Comparison of ENCODE assay signal across 26 mouse cellular contexts in the genomic region with DNA sequence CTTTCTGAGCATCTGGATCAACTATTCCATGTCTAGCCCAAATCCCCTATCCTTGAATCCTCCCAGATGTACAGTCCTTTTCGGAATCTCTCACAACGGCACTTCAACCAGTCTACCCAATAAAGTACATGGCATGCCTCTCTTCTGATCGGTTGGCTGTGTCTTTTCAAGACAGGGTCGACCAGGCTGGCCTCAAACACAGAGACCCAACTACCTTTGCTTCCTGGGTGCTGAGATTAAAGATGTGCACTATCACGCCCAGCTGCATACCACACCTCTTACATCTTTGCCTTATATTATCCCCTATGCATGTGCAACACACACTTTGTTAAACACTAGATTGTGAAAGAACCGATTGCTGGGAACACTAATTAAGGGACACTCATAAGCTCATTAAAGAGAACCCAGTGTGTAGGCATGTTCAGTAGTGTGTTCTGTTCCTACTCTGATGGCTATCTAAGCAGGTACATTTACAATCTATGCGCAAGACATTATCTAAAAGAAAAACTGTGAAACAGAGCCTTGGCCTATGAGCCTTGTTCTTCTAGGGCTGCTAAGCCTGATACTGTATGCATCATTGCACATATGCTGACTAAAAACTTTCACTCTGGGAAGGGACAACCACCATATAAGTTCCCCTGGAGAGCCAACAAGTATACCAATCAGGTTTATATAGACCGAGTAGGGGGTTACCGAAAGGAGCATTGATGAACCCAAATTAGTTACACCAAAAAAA. TPM values are rescaled to one million over a fixed set of nuclear protein-coding genes. Genes with fewer than 3 reads are reported as not detected.
DNase-seq lines count a peak whose midpoint lies in the region; ATAC-seq and TF ChIP-seq lines count a peak whose summit lies in the region.
"Had no signal": no experiment of that assay in that cellular context is flagged by ENCODE, and none has a peak within 500 bp of the region (broad histone marks: within the 10 kb centered on the region; RNA-seq: fewer than 3 reads in every experiment).

No protein-coding gene starts in this region.

- H3K9me3 ChIP-seq in midbrain, embryonic 11.5 days (ENCODE audit: control insufficient read depth, low read length) = no peaks in the 10 kb centered on the region
- no peaks in the 10 kb centered on the region for H3K9me3 ChIP-seq in midbrain, postnatal 0 days (ENCODE audit: low read length)
- H3K9me3 ChIP-seq: embryonic facial prominence, embryonic 10.5 days; forebrain, embryonic 10.5 days; hindbrain, embryonic 10.5 days; limb, embryonic 15.5 days; liver, embryonic 15.5 days; lung, embryonic 15.5 days had no signal

- TF ChIP-seq POLR2A in embryonic fibroblast, embryonic 13.5 days (IDR thresholded peaks at IDR 0.05; ENCODE audit: low read depth, low read length) = 0 out of 2 replicates have a peak, but pooled peaks have one; percentile 9

- H3K27ac ChIP-seq in midbrain, embryonic 11.5 days (ENCODE audit: low read depth, low read length) = no peak overlapping the region
- H3K27ac ChIP-seq in midbrain, postnatal 0 days (ENCODE audit: low read depth, low read length) = no peak overlapping the region
- peak overlapping the region; percentile 32; the same call in 1 of the 2 replicates for H3K27ac ChIP-seq in embryonic fibroblast, embryonic 13.5 days (ENCODE audit: insufficient read depth, low read length)
- H3K27ac ChIP-seq: embryonic facial prominence, embryonic 10.5 days; forebrain, embryonic 10.5 days; hindbrain, embryonic 10.5 days; hindbrain, postnatal 0 days; left cerebral cortex, adult 2 months; limb, embryonic 15.5 days; liver, embryonic 15.5 days; lung, embryonic 15.5 days; macrophage had no signal

- no peak overlapping the region for H3K4me2 ChIP-seq in midbrain, embryonic 11.5 days
- no peak overlapping the region for H3K4me2 ChIP-seq in midbrain, postnatal 0 days (ENCODE audit: low read depth, low read length, poor library complexity, severe bottlenecking)
- H3K4me2 ChIP-seq: heart, embryonic 11.5 days; limb, embryonic 15.5 days; liver, embryonic 15.5 days; lung, embryonic 15.5 days had no signal

- no peak overlapping the region for H3K4me3 ChIP-seq in midbrain, embryonic 11.5 days (ENCODE audit: low read depth, low read length)
- H3K4me3 ChIP-seq in midbrain, postnatal 0 days (ENCODE audit: low read depth, low read length) = no peak overlapping the region
- no peak overlapping the region for H3K4me3 ChIP-seq in embryonic fibroblast, embryonic 13.5 days (ENCODE audit: insufficient read depth, low read length)
- H3K4me3 ChIP-seq: embryonic facial prominence, embryonic 10.5 days; forebrain, embryonic 10.5 days; hindbrain, embryonic 10.5 days; left cerebral cortex, adult 2 months; limb, embryonic 15.5 days; liver, embryonic 15.5 days; lung, embryonic 15.5 days had no signal

- no peak for TF ChIP-seq CTCF in midbrain, postnatal 0 days (IDR thresholded peaks at IDR 0.05)
- no peak for TF ChIP-seq CTCF in embryonic fibroblast, embryonic 13.5 days (IDR thresholded peaks at IDR 0.05; ENCODE audit: borderline replicate concordance, insufficient read depth, low read length)

- H3K36me3 ChIP-seq in midbrain, embryonic 11.5 days (ENCODE audit: control insufficient read depth, insufficient read depth, low read length) = no peaks in the 10 kb centered on the region; the same call in 1 of the 2 replicates
- H3K36me3 ChIP-seq in midbrain, postnatal 0 days (ENCODE audit: insufficient read depth, low read length) = peaks cover 20% of the 10 kb centered on the region

- WGBS in midbrain, embryonic 11.5 days = 93% methylated on average over 9 of the region's 9 CpGs
- 93% methylated on average over 9 of the region's 9 CpGs for WGBS in midbrain, postnatal 0 days

- DNase-seq in midbrain, embryonic 11.5 days (ENCODE audit: low spot score, missing footprints) = peak; percentile 72
- DNase-seq in midbrain, postnatal 0 days (ENCODE audit: low spot score) = no peak
- no peak for DNase-seq in adrenal gland, postnatal 4 days (ENCODE audit: low spot score in 2 of 2)
- DNase-seq in cerebellum, adult 18-20 months = no peak
- no peak for DNase-seq in cerebellum, postnatal 10 days
- DNase-seq: adrenal gland, postnatal 10 days; cerebellum, adult 9-10 months; gastrocnemius, postnatal 10 days; kidney, adult 8-10 months; kidney, postnatal 36 days; layer of hippocampus, adult 9-11 months; left cerebral cortex, postnatal 4 days had no signal

- no peaks in the 10 kb centered on the region for H3K27me3 ChIP-seq in midbrain, embryonic 11.5 days (ENCODE audit: control insufficient read depth, insufficient read depth, low read length)
- no peaks in the 10 kb centered on the region for H3K27me3 ChIP-seq in midbrain, postnatal 0 days (ENCODE audit: insufficient read depth, low read length)
- H3K27me3 ChIP-seq: limb, embryonic 15.5 days; liver, embryonic 15.5 days; lung, embryonic 15.5 days had no signal

- ATAC-seq in midbrain, embryonic 11.5 days (ENCODE audit: low FRiP score) = no peak
- no peak for ATAC-seq in midbrain, postnatal 0 days (ENCODE audit: low FRiP score)
- ATAC-seq in monocyte, adult 5-6 weeks (replicated peaks; ENCODE audit: insufficient number of reproducible peaks, low FRiP score, low TSS enrichment, poor library complexity, severe bottlenecking) = 0 out of 2 replicates have a peak, but pooled peaks have one; percentile 19
- ATAC-seq: forebrain, embryonic 16.5 days; hindbrain, postnatal 0 days; midbrain, embryonic 16.5 days had no signal

- H3K9ac ChIP-seq in midbrain, embryonic 11.5 days (ENCODE audit: low read length) = no peak overlapping the region
- no peak overlapping the region for H3K9ac ChIP-seq in midbrain, postnatal 0 days (replicated peaks; ENCODE audit: low read length, poor library complexity, severe bottlenecking)
- H3K9ac ChIP-seq: limb, embryonic 15.5 days; liver, embryonic 15.5 days; lung, embryonic 15.5 days had no signal

- H3K4me1 ChIP-seq in midbrain, embryonic 11.5 days (ENCODE audit: control insufficient read depth, insufficient read depth, low read length) = no peaks in the 10 kb centered on the region
- H3K4me1 ChIP-seq in midbrain, postnatal 0 days (ENCODE audit: insufficient read depth, low read length) = no peaks in the 10 kb centered on the region
- no peaks in the 10 kb centered on the region; the same call in 1 of the 2 replicates for H3K4me1 ChIP-seq in embryonic fibroblast, embryonic 13.5 days (ENCODE audit: control insufficient read depth, insufficient read depth, low read length)
- H3K4me1 ChIP-seq: forebrain, embryonic 10.5 days; hindbrain, embryonic 10.5 days; liver, embryonic 15.5 days had no signal

RNA-seq across cellular contexts. Expression of a gene that starts 28.8 kb away (rescaled TPM):
- polyA plus RNA-seq in midbrain, embryonic 11.5 days (2014; fragmentation: Nextera tagmentation; extraction: Ambion mirVana) = 1.3 and 1.8 TPM in 2 replicates
- 2.6 and 3.2 TPM in 2 replicates for total RNA-seq in midbrain, postnatal 0 days (2014; rRNA removed)
- polyA plus RNA-seq in midbrain, postnatal 0 days (2015; fragmentation: Nextera tagmentation; extraction: Ambion mirVana) = 0.96 and 1.3 TPM in 2 replicates
- 13.7 and 23.2 TPM in 2 replicates for polyA plus RNA-seq in embryonic fibroblast, embryonic 13.5 days (2011; ENCODE audit: insufficient read length, low read depth, missing spikeins)
- 280 to 361 TPM (median 306 TPM) in 3 replicates for total RNA-seq in monocyte, adult 5-6 weeks (2017)
- 1 to 10 TPM; 6.8 to 7.4 TPM for total RNA-seq in adrenal gland, postnatal 4 days (2021)

Comparison
In these comparisons a context has a peak if more than half of its experiments do, and no peak if none do; other contexts are left out.
1. RNA of a gene that starts 28.8 kb away (total RNA-seq): 280 to 361 TPM in monocyte, adult 5-6 weeks; 6.8 to 7.4 TPM in adrenal gland, postnatal 4 days and 2.6 to 3.2 TPM in midbrain, postnatal 0 days; every median in the first group is over 10 times any median in the second.